Mouse (Mus musculus): ENCODE data around the gene Prm3.

Gene Prm3

DNA sequence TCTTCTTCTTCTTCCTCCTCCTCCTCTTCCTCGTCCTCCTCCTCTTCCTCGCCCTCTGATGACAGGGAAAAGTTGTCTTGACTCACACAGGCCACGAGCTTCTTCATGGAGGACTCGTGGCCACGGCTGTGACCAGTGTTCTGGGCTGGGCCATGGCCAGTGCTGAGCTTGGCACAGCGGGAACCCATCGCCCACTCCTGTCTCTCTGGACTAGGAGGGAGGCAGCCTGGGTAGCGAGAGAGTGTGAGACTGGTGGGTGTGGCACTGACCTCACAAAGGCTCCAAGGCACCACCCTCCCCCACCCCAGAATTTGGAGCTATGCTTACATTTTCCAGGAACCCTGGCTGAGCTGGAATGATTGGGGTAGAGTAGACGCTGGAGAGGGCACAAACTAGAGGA lies at the start of gene Prm3:
Gene Prm3, minus strand, starts transcription at position 213 of the 400 bp plus-strand sequence.
- in situ Hi-C loops (cut with MboI, MseI): loop anchor here in 1 of 2 experiments (5.0 kb wide), 1 partner anchor 213 kb away; no protein-coding TSS in a partner anchor

DNA sequence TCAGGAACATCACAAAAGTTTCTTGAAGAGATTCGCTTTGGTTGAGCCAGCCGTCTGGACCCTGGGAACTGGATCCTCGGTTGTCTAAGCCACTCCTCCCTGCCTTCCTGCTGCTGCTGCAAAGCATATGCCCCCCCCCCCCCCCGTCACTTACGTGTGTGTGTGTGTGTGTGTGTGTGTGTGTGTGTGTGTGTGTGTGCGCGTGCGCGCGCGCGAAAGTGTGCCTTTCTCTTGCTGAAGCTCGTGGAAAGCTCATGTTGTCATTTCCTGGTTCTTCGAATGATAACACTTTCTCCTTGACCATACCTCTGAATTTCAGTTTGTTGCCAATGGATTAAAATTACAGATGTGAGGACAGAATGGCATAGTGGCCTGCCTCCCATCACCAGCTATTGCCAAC lies 49.3 kb upstream of the Prm3 start:
- in situ Hi-C loops (cut with MboI, MseI): no loop called here

DNA sequence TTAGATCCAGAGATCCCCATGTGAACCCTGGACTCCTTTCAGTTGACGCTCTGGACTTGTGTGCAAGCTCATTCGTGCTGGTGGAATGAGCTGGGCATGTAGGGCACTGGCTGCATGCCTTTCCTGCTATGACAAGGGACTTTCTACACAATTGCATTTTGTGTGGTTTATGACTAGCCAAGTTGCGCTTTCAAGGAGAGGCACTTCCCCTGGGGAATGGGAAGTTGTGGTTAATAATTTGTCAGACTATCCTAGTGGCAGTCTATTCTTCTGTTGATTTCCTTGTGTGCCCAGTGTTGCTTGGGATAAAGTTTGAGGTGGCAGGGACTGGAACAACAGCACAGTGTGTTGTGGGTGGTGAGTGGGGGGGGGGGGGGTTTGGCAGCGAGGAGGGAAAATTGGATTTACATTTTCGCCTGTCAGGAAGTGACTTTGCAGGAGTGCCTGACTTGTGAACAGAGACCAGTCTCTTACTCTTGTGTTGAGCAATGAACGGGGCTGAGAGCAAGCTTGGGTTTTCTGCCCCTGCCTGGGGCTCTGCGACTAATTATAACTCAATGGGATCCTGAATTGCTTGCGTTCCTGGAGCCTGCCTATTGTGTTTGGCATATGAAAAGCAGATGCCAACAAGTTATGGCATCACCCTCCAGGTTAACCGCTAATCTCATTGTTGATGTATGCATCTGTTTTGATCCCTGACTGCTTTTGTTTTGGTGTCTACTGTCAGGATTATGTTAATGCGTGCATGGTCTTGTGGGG lies 48.0 kb upstream of the Prm3 start:
- in situ Hi-C loops (cut with MboI, MseI): no loop called here

DNA sequence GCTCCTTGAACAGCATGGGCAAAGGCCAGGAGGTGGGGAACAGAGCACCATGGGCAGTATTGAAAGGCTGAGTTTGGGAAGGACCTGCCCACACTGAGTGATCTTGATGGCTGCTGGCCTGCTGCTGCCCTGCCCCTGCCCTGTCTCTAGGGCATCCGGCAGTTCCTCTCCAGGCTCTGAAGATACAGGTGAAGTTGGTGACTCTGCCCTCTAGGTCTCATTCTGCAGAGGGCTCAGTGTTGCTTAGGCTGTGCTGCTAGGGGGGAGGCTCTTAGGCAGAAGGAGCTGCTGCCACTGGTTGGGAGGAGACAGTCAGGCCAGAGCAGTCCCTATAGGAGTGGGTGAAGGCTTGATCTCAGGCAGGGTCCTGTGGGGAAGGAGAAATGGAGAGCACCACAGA lies 47.2 kb upstream of the Prm3 start:
- in situ Hi-C loops (cut with MboI, MseI): no loop called here

DNA sequence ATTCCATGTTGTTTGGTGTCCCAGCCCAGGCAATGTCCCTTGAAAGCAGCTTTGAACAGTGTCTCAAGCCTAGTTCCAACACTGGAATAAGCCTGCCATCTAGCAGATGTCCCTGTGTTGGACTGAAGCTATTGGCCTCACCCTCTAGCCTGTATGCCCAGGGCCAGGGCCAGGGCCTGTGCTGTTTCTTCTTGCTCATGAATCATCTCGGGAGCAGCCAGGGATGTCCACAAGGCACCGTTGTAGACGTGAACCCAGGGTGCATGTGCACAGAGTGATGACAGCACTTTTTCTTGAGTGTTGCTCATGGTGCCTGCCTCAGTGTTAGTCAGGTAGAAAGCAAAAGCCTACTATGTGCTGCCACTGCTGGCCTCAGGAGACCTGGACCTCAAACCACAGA lies 46.5 kb upstream of the Prm3 start:
- in situ Hi-C loops (cut with MboI, MseI): no loop called here

DNA sequence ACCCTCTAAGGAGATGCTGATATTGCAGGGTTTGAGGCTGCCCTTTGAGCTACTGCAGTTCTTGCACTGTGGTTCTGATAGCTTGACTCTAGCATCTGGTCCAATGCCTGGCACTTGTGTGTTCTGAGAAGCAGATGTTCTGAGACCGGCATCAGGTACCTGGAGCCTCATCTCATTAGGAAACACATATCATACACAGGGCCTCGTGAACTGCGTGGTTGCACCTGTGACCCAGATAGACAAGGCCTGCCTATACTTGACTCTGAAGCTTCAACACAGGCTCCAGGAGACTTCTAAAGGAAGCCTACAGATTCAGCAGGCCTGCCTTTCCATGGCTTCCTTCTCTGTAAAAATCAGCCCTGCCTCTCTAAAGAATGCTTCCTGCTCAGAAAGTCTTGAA lies 45.7 kb upstream of the Prm3 start:
- in situ Hi-C loops (cut with MboI, MseI): no loop called here

DNA sequence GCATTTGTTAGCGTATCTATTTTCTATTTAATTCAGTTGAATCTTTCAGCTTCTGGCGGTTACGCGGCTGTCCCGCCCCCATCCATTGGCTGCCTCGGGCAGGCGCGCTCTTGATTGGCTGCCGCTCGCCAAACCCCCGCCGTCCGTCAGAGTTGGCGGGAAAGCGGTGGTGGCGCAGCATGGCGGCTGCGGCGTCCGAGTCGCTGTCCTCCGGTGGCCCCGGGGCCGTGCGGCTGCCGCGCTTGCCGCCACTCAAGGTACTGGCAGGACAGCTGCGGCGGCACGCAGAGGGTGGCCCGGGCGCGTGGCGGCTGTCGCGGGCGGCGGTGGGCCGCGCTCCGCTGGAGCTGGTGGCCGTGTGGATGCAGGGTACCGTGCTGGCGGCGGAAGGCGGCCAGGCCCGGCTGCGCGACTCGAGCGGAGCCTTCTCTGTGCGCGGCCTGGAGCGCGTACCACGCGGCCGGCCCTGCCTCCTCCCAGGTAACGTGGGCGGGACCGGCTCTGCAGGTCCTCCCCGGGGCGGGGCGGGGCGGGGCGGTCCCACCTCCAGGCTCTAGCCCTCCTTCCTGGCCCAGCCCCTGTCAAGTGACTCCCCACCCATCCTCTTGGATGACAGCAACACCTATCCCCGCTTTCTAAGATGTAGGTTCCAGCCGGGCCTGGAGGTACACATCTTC lies 44.3 kb upstream of the Prm3 start, which contains the start of gene Rmi2:
Gene Rmi2, plus strand, starts transcription at position 149 of the 677 bp plus-strand sequence.
- in situ Hi-C loops (cut with MboI, MseI): no loop called here

DNA sequence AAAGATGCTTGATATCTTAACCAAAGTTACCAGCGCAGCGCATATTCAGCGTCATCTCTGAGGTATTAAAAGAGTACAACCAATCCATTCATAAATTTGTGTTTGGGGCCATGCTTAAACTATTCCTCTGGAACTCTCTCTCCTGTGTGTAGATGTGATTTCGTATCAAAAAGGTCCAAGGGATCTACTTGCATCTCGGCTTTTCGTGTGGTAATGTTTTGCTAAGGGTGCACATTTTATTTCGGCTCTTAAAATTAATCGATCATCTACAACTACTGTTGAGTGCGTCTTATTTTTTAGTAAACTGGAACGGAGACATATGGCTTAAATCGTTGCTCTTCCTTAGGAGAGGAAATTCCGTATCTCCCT lies 43.8 kb upstream of the Prm3 start:
- in situ Hi-C loops (cut with MboI, MseI): no loop called here

DNA sequence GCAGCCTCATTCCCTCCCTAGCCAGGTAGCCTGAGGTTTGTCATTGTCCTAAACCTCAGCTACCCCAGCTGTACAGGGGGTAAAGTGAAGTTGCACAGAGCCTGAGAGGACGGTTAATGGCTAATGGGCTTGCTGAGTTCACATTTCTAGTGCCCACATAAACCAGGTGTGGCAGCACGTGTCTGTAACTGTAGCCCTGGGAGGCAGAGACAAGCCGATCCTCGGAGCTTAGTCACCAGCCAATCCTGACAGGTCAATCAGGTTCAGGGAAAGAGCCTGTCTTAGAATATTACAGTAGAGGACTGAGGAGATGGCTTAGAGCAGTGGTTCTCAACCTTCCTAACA lies 37.7 kb upstream of the Prm3 start:
- in situ Hi-C loops (cut with MboI, MseI): no loop called here

DNA sequence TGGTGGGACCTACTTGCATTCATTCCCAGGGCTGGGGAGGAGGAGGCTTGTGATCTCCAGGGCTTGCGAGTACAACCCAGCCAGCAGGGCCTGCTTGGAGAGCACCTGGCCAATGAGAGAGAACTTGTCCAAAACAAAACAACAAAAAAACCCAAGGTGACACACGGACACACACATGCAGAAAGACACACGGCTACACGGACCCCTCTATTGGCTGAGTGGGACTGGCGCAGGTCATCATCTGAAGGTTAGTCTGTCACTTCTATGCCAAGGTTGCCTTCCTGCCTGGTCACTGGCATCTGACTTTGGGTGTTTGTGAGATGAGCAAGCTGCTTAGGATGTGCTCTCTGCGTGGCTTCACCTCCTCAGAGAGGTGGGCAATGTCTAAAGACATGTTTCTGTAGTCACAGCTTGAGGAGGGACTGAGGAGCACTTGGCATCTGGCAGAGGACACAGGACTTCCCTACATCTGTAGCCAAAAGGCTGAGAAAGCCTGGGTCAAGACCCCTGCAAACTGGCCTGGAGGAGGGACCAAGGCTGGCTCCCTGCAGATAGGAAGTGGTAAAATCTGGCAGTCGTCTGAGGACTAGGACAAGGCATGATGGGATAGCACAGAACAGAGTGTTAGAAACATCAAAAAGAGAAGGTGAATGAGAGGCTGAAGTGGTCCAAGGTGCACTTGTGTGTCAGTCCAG lies 37.2 kb upstream of the Prm3 start:
- in situ Hi-C loops (cut with MboI, MseI): no loop called here

DNA sequence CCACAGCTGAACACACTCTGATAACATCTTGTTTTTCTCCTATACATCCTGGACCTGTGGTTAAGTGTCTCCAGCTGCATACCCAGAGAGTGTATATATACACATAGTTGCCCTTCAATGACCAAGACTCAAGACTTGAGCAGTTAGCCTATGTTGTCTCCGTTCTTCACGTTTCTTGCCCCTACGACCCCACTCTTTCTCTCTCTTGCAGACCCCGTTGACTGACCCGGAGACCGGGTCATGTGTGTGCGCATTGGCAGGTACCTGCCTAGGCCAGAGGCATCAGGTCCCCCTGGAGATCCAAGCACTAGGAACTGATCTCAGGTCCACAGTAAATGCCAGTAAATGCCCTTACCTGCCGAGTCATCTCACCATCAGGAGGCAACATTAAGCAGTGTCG lies 36.6 kb upstream of the Prm3 start:
- in situ Hi-C loops (cut with MboI, MseI): no loop called here

DNA sequence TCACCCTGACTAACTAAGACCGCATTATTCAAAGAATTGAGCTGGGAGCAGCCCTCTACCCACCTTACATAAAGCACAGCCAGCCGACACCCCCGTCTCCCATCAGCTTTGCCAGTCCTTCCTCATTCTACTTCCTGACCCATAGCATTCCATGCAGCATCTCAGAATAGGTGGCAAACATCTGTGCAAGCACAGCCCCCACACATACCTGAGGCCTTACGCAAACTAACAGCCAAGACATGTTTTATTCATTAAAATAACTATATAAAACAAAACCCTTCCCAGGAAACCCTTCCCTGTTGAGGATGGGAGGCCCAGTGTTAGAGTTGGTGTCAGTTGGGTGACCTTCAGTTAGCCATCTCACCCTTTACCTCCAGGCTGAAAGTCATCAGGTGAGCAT lies 35.1 kb upstream of the Prm3 start:
- in situ Hi-C loops (cut with MboI, MseI): no loop called here

DNA sequence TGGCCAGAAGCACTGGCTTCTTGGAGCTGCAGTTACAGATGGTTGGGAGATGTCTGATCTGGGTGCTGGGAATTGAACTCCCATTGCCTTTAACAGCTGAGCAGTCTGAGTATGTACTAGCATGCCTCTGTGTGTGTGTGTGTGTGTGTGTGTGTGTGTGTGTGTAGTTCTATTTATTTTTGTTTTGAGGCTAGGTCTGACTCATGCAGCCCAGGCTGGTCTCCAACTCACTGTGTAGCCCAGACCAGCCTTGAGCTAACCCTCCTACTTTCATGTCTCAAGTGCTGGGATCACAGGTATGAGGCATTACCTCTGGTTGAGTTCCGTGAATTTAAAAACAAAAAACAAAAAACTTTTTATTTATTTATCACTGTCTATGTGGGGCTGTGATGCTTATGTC lies 33.8 kb upstream of the Prm3 start:
- in situ Hi-C loops (cut with MboI, MseI): loop anchor here in 1 of 2 experiments (25.0 kb wide), 1 partner anchor 537 kb away; no protein-coding TSS in a partner anchor

DNA sequence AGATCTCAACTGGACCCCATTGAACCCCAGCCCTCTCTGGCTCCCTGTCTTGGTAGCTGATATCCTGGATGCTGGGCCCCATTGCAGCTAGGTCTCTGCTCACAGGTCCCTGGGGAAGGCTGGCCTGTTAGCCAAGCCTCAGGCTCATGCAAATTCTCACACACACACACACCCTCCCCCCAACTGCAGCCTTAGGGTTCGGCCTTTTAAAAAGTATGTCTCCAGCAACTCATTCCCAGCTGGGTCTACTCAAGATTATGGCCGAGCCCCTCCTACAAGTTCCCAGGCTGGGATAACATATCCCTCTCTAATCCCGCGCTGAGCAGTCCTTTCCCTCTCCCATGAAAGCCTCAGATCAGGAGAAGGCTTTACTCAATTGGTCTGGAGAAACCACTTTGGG lies 30.7 kb upstream of the Prm3 start:
- in situ Hi-C loops (cut with MboI, MseI): loop anchor here in 1 of 2 experiments (25.0 kb wide), 1 partner anchor 534 kb away; no protein-coding TSS in a partner anchor

DNA sequence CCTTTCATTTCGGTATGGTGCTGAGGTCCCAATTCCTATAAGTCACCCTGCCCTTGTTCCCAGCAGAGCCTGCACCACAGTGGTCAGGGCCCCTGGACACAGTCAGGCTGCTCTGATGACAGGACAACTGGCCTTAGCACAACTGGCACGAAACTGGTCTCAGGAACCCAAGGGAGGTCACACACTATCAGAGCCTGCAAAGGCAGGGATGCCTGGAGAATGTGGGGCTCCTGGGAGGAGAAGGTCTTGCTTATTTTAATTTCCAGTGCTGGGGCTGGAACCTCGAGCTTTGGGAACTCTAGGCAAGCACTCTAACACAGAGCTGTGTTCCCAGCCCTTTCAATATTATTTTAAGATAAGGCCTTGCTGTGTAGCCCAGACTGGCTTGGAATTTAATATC lies 29.3 kb upstream of the Prm3 start:
- in situ Hi-C loops (cut with MboI, MseI): loop anchor here in 1 of 2 experiments (25.0 kb wide), 1 partner anchor 533 kb away; no protein-coding TSS in a partner anchor

DNA sequence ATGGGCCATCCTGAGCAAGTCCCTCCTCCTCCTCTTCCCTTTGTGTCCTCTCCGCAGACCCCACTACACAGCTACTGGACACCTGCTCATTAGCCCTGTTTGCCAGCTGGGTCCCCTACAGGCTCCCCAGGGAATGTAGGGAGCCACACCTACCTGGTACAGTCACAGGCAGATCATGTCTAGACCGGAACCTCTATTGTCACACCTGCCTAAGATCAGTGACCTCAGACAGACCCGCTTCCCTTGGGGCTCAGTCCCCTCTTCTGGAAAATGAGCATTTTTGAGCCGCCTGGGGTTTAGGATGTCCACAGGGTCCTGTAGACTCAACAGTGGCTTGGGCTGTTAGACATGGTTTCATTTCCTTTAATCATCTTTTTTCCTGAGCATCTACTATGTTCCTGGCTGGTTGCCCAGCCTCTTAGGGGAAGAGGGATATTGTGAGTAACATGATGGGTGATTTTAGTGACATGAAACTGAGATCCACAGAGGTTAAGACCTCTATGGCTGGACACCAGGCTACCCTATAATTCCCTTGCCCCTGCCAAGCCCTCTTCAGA lies 27.9 kb upstream of the Prm3 start:
- in situ Hi-C loops (cut with MboI, MseI): loop anchor here in 1 of 2 experiments (25.0 kb wide), 1 partner anchor 531 kb away; no protein-coding TSS in a partner anchor

DNA sequence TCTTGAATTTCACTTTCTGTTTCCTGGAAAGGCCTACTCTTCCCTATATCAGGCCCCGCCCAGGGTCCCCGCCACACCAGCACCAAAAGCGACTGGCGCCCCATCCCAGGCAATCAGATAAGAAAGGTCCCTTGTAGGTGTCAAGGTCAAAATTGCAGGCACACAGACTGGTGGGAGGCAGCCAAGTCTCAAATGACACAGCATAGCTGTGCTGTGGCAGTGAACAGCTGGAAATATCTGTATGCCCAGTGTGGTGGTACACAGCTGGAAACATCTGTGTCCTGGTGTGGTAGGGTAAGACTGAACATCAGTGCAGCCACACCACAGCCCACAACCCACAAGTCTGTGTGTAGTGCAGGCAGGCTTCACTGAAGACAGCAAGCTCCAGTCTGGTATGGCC lies 24.1 kb upstream of the Prm3 start:
- in situ Hi-C loops (cut with MboI, MseI): loop anchor here in 1 of 2 experiments (25.0 kb wide), 1 partner anchor 528 kb away; no protein-coding TSS in a partner anchor

DNA sequence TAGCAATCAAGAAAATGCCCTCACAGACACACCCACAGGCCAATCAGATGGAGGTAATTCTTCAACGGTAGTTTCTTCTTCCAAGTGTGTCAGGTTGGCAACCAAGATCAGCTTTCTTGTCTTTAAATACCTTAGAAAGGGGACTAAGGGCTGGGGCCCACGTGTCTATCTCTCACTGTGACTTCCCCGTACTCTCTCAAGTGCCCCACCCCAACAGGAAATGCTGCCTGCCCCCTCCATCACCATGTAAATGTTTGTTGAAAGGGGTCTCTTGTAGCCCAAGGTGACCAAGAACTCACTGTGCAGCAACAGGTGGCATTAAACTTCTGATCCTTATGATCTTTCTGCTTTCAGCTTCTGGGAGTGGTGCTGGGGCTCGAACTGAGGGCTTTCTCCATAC lies 23.0 kb upstream of the Prm3 start:
- in situ Hi-C loops (cut with MboI, MseI): loop anchor here in 1 of 2 experiments (25.0 kb wide), 1 partner anchor 526 kb away; no protein-coding TSS in a partner anchor

DNA sequence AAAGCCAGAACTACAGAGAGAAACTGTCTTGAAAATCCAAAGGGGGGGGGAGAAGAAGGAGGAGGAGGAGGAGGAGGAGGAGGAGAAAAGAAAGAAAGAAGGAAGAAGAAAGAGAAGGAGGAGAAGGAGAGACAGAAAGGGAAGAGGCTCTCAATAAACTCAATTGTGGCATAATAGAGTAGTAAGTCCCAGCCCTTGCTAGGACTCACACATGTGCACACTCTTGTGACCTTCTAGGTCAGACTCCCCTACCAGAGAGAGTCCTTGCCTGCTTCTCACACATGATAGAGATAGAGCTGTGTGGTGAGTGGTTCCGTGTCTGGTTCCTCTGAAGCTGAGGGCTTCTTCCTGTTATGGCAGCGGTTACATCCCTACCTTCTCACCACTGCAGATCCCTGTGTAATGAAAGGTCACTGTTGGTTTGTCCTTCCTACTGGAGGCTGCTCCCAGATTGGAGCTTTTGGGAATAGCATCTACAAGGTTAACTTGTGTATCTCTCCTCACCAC lies 22.2 kb upstream of the Prm3 start, which contains the start of gene Gm11172:
Gene Gm11172, plus strand, starts transcription at position 51 of the 507 bp plus-strand sequence.
- in situ Hi-C loops (cut with MboI, MseI): loop anchor here in 1 of 2 experiments (25.0 kb wide), 1 partner anchor 526 kb away; no protein-coding TSS in a partner anchor

DNA sequence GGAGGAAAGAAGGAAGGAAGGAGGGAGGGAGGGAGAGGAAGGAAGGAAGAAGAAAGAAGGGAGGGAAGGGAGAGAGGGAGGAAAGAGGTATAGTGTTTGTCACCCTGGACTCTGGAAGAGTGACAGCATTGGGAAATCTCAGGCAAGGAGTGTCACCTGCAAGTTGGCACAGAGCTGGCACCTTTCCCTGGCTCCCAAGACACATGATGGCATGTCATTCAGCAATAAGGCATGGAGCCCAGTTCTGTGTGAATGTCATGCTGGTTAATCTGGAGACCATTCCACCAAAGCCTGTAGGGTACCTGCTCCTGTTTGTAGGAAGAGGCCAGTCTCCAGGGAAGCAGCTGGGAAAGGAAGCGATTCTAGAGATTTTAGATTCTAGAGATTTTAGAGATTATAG lies 19.7 kb upstream of the Prm3 start:
- in situ Hi-C loops (cut with MboI, MseI): loop anchor here in 1 of 2 experiments (25.0 kb wide), 1 partner anchor 523 kb away; no protein-coding TSS in a partner anchor
